Mouse (Mus musculus): ENCODE data around the gene Axin2.

DNA sequence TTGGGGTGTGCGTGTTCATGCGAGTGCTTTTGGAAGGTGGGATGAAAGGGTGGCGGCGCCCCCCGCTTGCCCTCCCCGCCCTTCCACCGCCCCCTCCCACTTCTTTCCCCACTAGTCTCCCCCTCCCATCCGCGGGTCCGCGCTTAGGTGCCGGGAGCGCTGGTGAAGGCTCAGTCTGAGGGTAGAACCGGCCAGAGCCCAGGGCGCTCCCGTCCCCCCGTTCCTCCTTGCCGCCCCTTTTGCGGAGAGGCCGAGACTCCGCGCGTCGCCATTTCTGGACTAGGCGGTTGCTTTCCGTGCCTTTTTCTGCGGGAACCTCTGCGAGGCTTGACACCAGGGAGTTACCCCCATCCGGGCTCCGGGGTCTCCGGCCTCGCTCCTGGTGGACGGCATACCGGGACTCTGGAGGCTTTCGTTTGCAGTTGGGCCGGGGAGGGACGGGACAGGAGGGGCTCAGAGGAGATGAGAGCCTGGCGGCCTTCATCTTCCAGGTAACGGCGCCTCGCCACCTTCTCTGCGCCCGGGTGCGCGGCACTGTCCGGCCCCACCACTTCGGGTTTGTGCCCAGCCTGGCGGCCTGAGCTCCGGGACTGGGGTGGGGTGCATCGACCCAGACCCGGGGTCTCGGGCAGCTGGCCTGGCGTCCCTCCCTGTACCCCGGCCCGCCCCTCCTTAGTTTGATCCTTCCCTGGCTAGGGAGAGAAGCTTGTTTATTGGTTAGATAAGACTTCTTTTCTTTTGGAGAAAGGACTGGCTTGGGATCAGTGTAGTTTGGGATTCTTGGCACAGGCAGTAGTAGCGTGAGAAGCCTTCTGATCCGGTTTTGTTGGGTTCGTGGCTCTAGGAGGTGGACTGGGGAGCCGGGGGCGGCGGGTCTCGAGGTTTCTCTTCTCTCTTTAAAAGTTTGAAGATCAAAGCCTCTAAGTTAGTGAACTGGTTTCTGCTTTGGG is 1.6 kb downstream of the Axin2 start:
- no peak for TF ChIP-seq CTCF (IDR thresholded peaks at IDR 0.05)
- TF ChIP-seq EP300 (IDR thresholded peaks at IDR 0.05), result no peak
